1 mouse cellular context compared by ENCODE assay signal in the genomic region with DNA sequence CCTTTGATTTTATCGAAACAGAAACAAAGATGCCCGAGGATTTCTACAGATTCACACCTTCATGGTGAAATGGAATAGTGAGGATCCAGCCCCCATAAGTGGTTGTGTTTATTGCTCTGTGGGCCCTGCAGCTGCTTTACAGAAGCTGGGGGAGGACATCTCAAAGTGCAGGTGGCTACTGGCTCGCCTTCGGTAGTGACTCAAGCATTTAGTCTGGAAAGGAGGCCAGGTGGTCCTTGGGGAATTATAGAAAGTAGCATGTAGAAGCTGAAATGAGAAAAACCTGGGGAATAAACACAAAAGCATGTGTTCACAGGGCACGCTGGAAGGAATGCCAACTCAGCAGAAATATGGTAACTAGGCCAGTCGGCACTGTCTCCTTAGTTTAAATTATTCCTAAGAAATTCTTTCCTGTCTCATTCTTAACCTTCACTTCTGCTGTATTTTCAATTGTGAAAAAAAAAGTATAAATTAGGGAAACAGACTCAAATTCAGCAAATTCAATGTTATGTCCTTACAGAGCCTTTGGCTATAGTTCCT.
TF ChIP-seq lines count a peak whose summit lies in the region.

No protein-coding gene starts in this region.

TF ChIP-seq in CH12.LX, 34 proteins besides CTCF, POLR2A, EP300 and RAD21:
- TF ChIP-seq ZKSCAN1 (IDR thresholded peaks at IDR 0.05; ENCODE audit: borderline replicate concordance, low read depth, low read length) (no peak), MAFK (IDR thresholded peaks at IDR 0.05; ENCODE audit: insufficient replicate concordance, low read length) (peak; percentile 73; the same call in 1 of the 2 replicates)
TF ChIP-seq in CH12.LX: peak in this region for 1.
